ENCODE assay signal across 19 mouse cellular contexts in the genomic region with DNA sequence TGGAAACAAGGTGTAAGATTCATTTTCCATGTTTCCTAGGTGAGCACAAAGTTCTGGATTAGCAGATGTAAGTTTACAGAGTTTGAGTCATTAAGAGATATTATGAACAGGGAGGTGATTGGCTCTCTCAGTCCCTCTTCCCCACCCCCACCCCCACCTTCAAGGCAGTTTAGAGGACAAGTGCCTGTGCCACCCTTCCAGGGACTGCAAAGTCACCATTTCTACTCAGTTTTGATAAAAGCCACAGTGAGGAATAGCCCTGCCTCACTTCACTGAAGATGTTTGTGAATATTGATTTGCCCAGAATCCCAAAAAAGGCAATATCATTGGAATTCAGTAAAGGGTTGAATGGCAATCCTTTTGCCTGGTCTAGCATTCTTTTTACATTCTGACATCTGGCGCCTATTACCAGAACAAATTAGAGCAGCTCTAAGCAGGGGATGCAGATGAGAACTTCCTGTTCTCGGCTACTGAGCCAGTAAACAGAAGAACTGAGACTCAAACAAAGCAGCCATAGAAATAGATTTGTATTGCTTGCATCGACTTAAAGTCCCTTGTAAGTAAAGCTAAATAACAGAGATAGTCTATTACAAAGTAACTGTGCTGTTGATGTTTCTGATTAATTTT. TPM values are rescaled to one million over a fixed set of nuclear protein-coding genes. Genes with fewer than 3 reads are reported as not detected.
A peak's percentile ranks its signal among the peaks of the same experiment; 100 is the strongest.
DNase-seq lines count a peak whose midpoint lies in the region; ATAC-seq lines count a peak whose summit lies in the region.
"Had no signal": no experiment of that assay in that cellular context is flagged by ENCODE, and none has a peak within 500 bp of the region (broad histone marks: within the 10 kb centered on the region; RNA-seq: fewer than 3 reads in every experiment).

No protein-coding gene starts in this region.

- H3K27me3 ChIP-seq in hindbrain, embryonic 11.5 days (ENCODE audit: control insufficient read depth, insufficient read depth, low read length) = no peaks in the 10 kb centered on the region
- H3K27me3 ChIP-seq in hindbrain, embryonic 13.5 days = no peaks in the 10 kb centered on the region
- no peaks in the 10 kb centered on the region for H3K27me3 ChIP-seq in embryonic facial prominence, embryonic 11.5 days (ENCODE audit: control insufficient read depth, insufficient read depth, low read length)
- H3K27me3 ChIP-seq in liver, embryonic 12.5 days (replicated peaks) = no peaks in the 10 kb centered on the region
- H3K27me3 ChIP-seq: forebrain, embryonic 13.5 days; heart, embryonic 13.5 days; lung, embryonic 15.5 days had no signal

- no peak overlapping the region for H3K9ac ChIP-seq in hindbrain, embryonic 11.5 days (ENCODE audit: low read depth, low read length)
- no peak overlapping the region for H3K9ac ChIP-seq in hindbrain, embryonic 13.5 days
- H3K9ac ChIP-seq in embryonic facial prominence, embryonic 11.5 days (replicated peaks; ENCODE audit: low read length) = no peak overlapping the region
- no peak overlapping the region for H3K9ac ChIP-seq in liver, embryonic 12.5 days
- H3K9ac ChIP-seq: forebrain, embryonic 13.5 days; heart, embryonic 13.5 days; lung, embryonic 15.5 days had no signal

- H3K9me3 ChIP-seq in hindbrain, embryonic 11.5 days (ENCODE audit: control insufficient read depth, low read length) = no peaks in the 10 kb centered on the region
- H3K9me3 ChIP-seq in hindbrain, embryonic 13.5 days = no peaks in the 10 kb centered on the region
- no peaks in the 10 kb centered on the region for H3K9me3 ChIP-seq in embryonic facial prominence, embryonic 11.5 days (replicated peaks; ENCODE audit: control insufficient read depth, low read length)
- no peaks in the 10 kb centered on the region for H3K9me3 ChIP-seq in liver, embryonic 12.5 days (replicated peaks)
- H3K9me3 ChIP-seq: forebrain, embryonic 13.5 days; heart, embryonic 13.5 days; lung, embryonic 15.5 days had no signal

- no peak overlapping the region for H3K4me2 ChIP-seq in hindbrain, embryonic 11.5 days (replicated peaks; ENCODE audit: low read depth, low read length)
- H3K4me2 ChIP-seq in hindbrain, embryonic 13.5 days = no peak overlapping the region
- H3K4me2 ChIP-seq in embryonic facial prominence, embryonic 11.5 days (ENCODE audit: low read depth, low read length) = no peak overlapping the region
- H3K4me2 ChIP-seq in liver, embryonic 12.5 days = no peak overlapping the region
- H3K4me2 ChIP-seq: forebrain, embryonic 13.5 days; heart, embryonic 13.5 days; liver, embryonic 11.5 days; lung, embryonic 15.5 days had no signal

- no peak overlapping the region for H3K27ac ChIP-seq in hindbrain, embryonic 11.5 days (ENCODE audit: low read depth, low read length)
- H3K27ac ChIP-seq in hindbrain, embryonic 13.5 days = no peak overlapping the region
- H3K27ac ChIP-seq in embryonic facial prominence, embryonic 11.5 days (replicated peaks; ENCODE audit: low read depth, low read length) = no peak overlapping the region
- no peak overlapping the region for H3K27ac ChIP-seq in liver, embryonic 12.5 days
- H3K27ac ChIP-seq: forebrain, embryonic 13.5 days; heart, embryonic 13.5 days; lung, embryonic 15.5 days; stomach, postnatal 0 days had no signal

- H3K4me3 ChIP-seq in hindbrain, embryonic 11.5 days (ENCODE audit: low read depth, low read length) = no peak overlapping the region
- no peak overlapping the region for H3K4me3 ChIP-seq in hindbrain, embryonic 13.5 days
- no peak overlapping the region for H3K4me3 ChIP-seq in embryonic facial prominence, embryonic 11.5 days (ENCODE audit: low read depth, low read length)
- no peak overlapping the region for H3K4me3 ChIP-seq in liver, embryonic 12.5 days
- H3K4me3 ChIP-seq: forebrain, embryonic 13.5 days; heart, embryonic 13.5 days; lung, embryonic 15.5 days had no signal

- no peak for DNase-seq in hindbrain, embryonic 11.5 days (ENCODE audit: low spot score)
- DNase-seq in right cerebral cortex, postnatal 36 days (ENCODE audit: low spot score in 2 of 2) = peak; percentile 5 to 18
- no peak for DNase-seq in right cerebral cortex, postnatal 25 days
- DNase-seq in embryonic facial prominence, embryonic 11.5 days (ENCODE audit: low spot score) = peak; percentile 76
- DNase-seq in telencephalon, adult 2 months (ENCODE audit: low read depth, low spot score) = peak; percentile 26
- DNase-seq: adrenal gland, adult 2 months; cerebellum, adult 8-10 months; kidney, postnatal 4 days; thymus, postnatal 4 days had no signal

- ATAC-seq in hindbrain, embryonic 11.5 days (ENCODE audit: low FRiP score) = 0 out of 2 replicates have a peak, but pooled peaks have one; percentile 49
- ATAC-seq in hindbrain, embryonic 13.5 days (ENCODE audit: low FRiP score) = no peak
- ATAC-seq in embryonic facial prominence, embryonic 11.5 days (replicated peaks; ENCODE audit: insufficient number of reproducible peaks, low FRiP score, low TSS enrichment, low read depth) = no peak; the same call in 1 of the 2 replicates
- no peak for ATAC-seq in inflammation-experienced regulatory T-cells, adult 6 months
- ATAC-seq in liver, embryonic 12.5 days = no peak
- ATAC-seq: forebrain, embryonic 13.5 days; intestine, postnatal 0 days had no signal

- 28% methylated on average over 3 of the region's 3 CpGs for WGBS in hindbrain, embryonic 11.5 days
- 24% methylated on average over 3 of the region's 3 CpGs for WGBS in hindbrain, embryonic 13.5 days
- 5% methylated on average over 3 of the region's 3 CpGs for WGBS in embryonic facial prominence, embryonic 11.5 days
- 56% methylated on average over 3 of the region's 3 CpGs for WGBS in liver, embryonic 12.5 days (ENCODE audit: insufficient replicate concordance)

- H3K36me3 ChIP-seq in hindbrain, embryonic 11.5 days (ENCODE audit: control insufficient read depth, insufficient read depth, low read length) = no peaks in the 10 kb centered on the region
- H3K36me3 ChIP-seq in hindbrain, embryonic 13.5 days = no peaks in the 10 kb centered on the region
- no peaks in the 10 kb centered on the region for H3K36me3 ChIP-seq in embryonic facial prominence, embryonic 11.5 days (replicated peaks; ENCODE audit: control insufficient read depth, insufficient read depth, low read depth, low read length)
- H3K36me3 ChIP-seq in liver, embryonic 12.5 days = no peaks in the 10 kb centered on the region
- H3K36me3 ChIP-seq: G1E; heart, embryonic 13.5 days; lung, embryonic 15.5 days had no signal

- no peaks in the 10 kb centered on the region for H3K4me1 ChIP-seq in hindbrain, embryonic 11.5 days (replicated peaks; ENCODE audit: control insufficient read depth, insufficient read depth, low read length)
- no peaks in the 10 kb centered on the region for H3K4me1 ChIP-seq in hindbrain, embryonic 13.5 days (replicated peaks)
- H3K4me1 ChIP-seq in embryonic facial prominence, embryonic 11.5 days (ENCODE audit: control insufficient read depth, insufficient read depth, low read length) = no peaks in the 10 kb centered on the region
- H3K4me1 ChIP-seq in liver, embryonic 12.5 days = no peaks in the 10 kb centered on the region
- H3K4me1 ChIP-seq: forebrain, embryonic 13.5 days; heart, embryonic 13.5 days; lung, embryonic 15.5 days had no signal

RNA-seq across cellular contexts. Expression of a gene that starts 43.2 kb away (rescaled TPM):
- 1.4 and 1.5 TPM in 2 replicates for polyA plus RNA-seq in hindbrain, embryonic 11.5 days (2014; fragmentation: Nextera tagmentation; extraction: Ambion mirVana)
- polyA plus RNA-seq in hindbrain, embryonic 13.5 days (2015; fragmentation: Nextera tagmentation; extraction: Ambion mirVana) = 0.67 and 0.95 TPM in 2 replicates
- 2.0 and 2.6 TPM in 2 replicates for polyA plus RNA-seq in embryonic facial prominence, embryonic 11.5 days (2014; fragmentation: Nextera tagmentation; extraction: Ambion mirVana)
- polyA plus RNA-seq in inflammation-experienced regulatory T-cells, adult 6 months (2017; shearing (Covaris generic)) = not detected
- polyA plus RNA-seq in liver, embryonic 12.5 days (2016; fragmentation: Nextera tagmentation; extraction: Ambion mirVana) = 0.04 and 0.08 TPM in 2 replicates
- polyA plus RNA-seq: forebrain, embryonic 13.5 days; G1E had no signal

Comparison
In these comparisons a context has a peak if more than half of its experiments do, and no peak if none do; other contexts are left out.
1. DNase-seq: peak in right cerebral cortex, postnatal 36 days (2 of 2), embryonic facial prominence, embryonic 11.5 days (single experiment) and telencephalon, adult 2 months (single experiment); none in hindbrain, embryonic 11.5 days (single experiment) and right cerebral cortex, postnatal 25 days (single experiment).